Mouse (Mus musculus): ENCODE measurements around the gene Hist1h4a. TPM values are rescaled to one million over a fixed set of nuclear protein-coding genes. Genes with fewer than 3 reads are reported as not detected.

The Hist1h4a gene
- not detected for polyA plus RNA-seq (2017; shearing (Covaris generic))

DNA sequence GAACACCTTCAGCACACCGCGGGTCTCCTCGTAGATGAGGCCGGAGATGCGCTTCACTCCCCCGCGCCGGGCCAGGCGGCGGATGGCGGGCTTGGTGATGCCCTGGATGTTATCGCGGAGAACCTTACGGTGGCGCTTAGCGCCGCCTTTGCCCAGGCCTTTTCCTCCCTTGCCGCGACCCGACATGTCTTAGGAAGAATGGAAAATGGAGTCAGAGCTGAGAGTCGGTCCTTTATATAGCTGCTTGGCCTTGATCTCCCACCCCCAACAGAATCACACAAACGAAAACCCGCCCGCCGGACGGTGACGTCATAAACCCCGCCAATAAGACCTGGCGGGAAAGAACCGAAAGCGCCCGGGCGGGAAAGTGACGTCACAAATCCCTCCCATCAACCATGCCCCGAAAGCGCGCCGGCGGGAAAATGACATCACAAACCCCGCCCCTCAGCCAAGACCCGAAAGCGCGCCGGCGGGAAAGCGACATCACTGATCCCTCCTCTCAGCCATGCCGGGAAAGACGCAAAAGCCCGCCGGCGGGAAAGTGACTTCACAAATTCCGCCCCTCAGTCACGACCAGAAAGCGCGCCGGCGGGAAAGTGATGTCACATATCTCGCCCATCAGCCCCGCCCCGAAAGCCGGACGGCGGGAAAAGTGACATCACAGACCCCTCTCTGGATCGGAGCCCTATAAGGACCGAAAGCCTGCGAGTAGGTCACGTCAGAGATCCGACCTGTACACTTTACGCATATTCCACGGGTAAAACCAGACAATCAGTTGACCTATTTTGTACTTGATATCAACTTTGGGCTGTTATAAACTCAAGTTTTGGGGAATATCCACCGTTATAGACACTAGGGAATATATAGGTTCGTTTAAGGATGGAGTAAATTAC, at the start of gene Hist1h4a:
Hist1h4a (minus strand) TSS at position 259 of the 893 bp plus-strand sequence.

DNA sequence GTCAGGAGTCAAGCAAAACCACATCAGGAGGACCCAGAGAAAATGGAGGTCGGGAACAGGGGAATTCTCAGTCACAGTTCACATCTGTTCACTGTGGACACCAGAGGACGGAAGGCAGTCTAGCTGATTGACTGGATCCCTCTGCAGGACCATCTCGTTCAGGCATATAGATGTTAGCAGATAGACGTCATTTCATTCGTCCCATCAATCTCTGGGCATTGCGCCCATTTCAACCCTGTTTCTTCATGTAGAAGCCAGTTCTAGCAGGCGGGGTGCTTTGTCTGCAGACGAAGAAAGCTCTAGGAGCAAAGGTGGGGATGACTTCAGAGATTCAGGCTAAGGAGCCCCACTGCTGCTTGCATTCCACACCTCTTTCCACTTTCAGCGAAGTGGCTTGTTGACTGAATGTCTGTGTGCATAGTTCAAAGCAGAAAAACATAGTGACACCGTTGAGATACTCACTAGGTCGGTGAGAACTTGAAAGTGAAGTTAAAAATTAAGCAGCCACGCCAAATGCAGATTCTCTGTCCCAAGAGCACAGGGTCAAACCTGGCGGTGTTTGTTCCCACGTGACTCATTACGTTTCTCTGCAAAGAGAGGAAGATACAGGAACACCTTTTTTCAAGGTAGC, 45.5 kb upstream of the Hist1h4a start, which contains the start of gene Slc17a2:
Slc17a2 (plus strand) TSS at position 572 of the 631 bp plus-strand sequence.

DNA sequence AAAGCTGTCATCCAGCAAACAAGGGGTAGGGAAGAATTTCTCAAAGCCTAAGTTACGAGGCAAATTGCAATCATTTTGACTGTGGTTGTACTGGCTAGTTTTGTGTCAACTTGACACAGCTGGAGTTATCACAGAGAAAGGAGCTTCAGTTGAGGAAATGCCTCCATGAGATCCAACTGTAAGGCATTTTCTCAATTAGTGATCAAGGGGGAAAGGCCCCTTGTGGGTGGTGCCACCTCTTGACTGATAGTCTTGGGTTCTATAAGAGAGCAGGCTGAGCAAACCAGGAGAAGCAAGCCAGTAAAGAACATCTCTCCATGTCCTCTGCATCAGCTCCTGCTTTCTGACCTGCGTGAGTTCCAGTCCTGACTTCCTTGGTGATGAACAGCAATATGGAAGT, 8.6 kb upstream of the Hist1h4a start, which contains the start of gene Trim38:
Trim38 (plus strand) TSS at position 301 of the 400 bp plus-strand sequence.

GRCm38 (mm10) chr13:23763586-23764323, 2.7 kb upstream of the Hist1h4a start, which contains the start of gene Hist1h1a:
Gene Hist1h1a, plus strand, starts transcription at chr13:23763666.

DNA sequence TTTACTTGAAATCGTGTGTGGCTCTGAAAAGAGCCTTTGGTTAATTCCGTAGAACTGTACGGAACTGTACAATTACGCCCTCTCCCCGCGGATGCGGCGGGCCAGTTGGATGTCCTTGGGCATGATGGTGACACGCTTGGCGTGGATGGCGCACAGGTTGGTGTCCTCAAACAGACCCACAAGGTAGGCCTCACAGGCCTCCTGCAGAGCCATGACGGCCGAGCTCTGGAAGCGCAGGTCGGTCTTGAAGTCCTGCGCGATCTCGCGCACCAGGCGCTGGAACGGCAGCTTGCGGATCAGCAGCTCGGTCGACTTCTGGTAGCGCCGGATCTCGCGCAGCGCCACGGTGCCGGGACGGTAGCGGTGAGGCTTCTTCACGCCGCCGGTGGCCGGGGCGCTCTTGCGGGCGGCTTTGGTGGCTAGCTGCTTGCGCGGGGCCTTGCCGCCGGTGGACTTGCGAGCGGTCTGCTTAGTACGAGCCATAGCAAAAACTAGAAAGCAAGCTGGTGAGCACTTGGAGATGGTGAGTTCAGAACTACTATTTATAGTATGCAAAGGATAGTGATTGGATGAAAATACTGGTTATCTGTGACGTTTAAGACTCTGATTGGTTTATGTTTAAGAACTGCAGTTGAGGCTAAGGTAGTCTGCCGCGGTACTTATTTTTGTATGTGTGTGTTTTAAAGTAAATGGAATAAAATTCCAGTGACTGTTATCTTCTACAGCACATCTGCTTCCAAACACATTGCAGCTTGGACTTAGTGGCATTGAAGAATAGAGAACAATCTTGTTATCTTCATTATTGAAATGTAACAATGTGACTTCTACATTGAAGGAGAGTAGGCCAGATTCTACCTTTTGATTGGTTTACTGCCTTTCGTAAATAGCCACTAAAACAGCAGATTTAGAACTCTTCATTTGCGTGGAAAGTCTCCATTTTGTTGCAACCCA, 1.1 kb upstream of the Hist1h4a start, which contains the start of gene Hist1h3a:
Hist1h3a (minus strand) TSS at position 516 of the 951 bp plus-strand sequence.

DNA sequence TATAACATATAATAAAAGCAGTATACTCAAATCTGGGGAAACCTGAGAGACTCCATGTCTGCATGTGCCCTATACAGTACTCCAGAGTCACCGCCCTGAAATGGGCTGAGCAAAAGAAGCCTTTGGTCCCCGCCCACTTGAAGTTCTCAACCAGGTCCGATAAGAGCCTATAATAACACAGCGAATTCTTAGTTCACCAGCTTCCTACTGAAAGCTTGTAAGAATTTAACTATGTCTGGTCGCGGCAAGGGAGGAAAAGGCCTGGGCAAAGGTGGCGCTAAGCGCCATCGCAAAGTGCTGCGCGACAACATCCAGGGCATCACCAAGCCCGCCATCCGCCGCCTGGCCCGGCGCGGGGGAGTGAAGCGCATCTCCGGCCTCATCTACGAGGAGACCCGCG, 4.2 kb downstream of the Hist1h4a start, which contains the start of gene Hist1h4b:
Hist1h4b (plus strand) TSS at position 224 of the 400 bp plus-strand sequence.

GRCm38 (mm10) chr13:23752067-23752741, 8.8 kb downstream of the Hist1h4a start, which contains the start of gene Hist1h3b:
Gene Hist1h3b, plus strand, starts transcription at chr13:23752267.

DNA sequence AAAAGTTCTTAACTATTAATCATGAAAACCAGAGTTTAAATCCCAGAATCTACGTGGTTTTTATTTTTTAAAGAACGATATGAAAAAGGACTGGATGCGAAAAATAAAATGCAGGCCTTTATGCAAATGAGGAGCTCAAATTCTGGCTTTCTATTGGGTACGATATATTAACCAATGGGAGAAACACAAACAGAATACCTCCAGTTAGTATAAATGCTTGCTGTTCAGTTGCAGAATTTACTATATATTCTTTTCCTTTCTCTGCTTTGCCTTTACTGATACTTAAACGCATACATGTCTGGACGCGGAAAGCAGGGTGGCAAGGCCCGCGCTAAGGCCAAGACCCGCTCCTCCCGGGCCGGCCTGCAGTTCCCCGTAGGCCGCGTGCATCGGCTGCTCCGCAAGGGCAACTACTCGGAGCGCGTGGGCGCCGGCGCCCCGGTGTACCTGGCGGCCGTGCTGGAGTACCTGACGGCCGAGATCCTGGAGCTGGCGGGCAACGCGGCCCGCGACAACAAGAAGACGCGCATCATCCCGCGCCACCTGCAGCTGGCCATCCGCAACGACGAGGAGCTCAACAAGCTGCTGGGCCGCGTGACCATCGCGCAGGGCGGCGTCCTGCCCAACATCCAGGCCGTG, 10.1 kb downstream of the Hist1h4a start, which contains the start of gene Hist1h2ab:
Hist1h2ab (plus strand) TSS at position 288 of the 639 bp plus-strand sequence.

DNA sequence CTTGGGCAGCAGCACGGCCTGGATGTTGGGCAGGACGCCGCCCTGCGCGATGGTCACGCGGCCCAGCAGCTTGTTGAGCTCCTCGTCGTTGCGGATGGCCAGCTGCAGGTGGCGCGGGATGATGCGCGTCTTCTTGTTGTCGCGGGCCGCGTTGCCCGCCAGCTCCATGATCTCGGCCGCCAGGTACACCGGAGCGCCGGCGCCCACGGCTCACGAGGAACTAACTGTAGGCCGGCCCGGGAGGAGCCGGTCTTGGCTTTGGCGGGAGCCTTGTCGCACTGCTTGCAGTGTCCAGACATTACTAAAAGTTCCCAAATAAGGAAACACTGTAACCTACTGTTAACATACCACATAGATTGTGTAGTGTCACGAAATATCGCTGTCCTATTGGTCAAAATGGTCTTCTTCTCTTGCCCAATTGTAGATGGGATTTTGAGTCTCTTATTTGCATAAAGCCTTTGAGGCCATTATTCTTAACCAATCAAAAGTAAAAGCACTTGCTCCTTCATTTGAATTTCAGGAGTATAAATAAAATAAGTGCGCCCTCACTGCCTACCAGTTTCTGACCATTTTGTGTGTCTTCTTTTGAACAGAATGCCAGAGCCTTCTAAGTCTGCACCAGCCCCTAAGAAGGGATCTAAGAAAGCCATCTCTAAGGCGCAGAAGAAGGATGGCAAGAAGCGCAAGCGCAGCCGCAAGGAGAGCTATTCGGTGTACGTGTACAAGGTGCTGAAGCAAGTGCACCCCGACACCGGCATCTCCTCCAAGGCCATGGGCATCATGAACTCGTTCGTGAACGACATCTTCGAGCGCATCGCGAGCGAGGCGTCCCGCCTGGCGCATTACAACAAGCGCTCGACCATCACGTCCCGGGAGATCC, 14.6 kb downstream of the Hist1h4a start, which contains the start of gene Hist1h2bb:
Hist1h2bb (plus strand) TSS at position 534 of the 880 bp plus-strand sequence.

GRCm38 (mm10) chr13:23745381-23746161, 15.5 kb downstream of the Hist1h4a start, which contains the start of gene Hist1h3c:
Gene Hist1h3c, minus strand, starts transcription at chr13:23745602.

GRCm38 (mm10) chr13:23738677-23739068, 22.4 kb downstream of the Hist1h4a start, which contains the start of gene Hist1h1c:
Gene Hist1h1c, plus strand, starts transcription at chr13:23738808.

Other genes with a start within 250 kb of the Hist1h4a start
- gene Hist1h4h, start 230.2 kb downstream of the Hist1h4a start, polyA plus RNA-seq (2017; shearing (Covaris generic)): 4.6 TPM
- not detected for gene Hist1h2af, start 227.3 kb downstream of the Hist1h4a start, polyA plus RNA-seq (2017; shearing (Covaris generic))
- gene Hist1h3g, start 225.8 kb downstream of the Hist1h4a start, polyA plus RNA-seq (2017; shearing (Covaris generic)): not detected
- gene Hist1h2bh, start 217.8 kb downstream of the Hist1h4a start, polyA plus RNA-seq (2017; shearing (Covaris generic)): 0.29 TPM
- 0.24 TPM for gene Hist1h3f, start 217.2 kb downstream of the Hist1h4a start, polyA plus RNA-seq (2017; shearing (Covaris generic))
- not detected for gene Hist1h4f, start 209.6 kb downstream of the Hist1h4a start, polyA plus RNA-seq (2017; shearing (Covaris generic))
- gene Hist1h1d, start 208.0 kb downstream of the Hist1h4a start, polyA plus RNA-seq (2017; shearing (Covaris generic)): 0.40 TPM
- 0.90 TPM for gene Hist1h3e, start 198.9 kb downstream of the Hist1h4a start, polyA plus RNA-seq (2017; shearing (Covaris generic))
- gene Hist1h2ae, start 190.0 kb downstream of the Hist1h4a start, polyA plus RNA-seq (2017; shearing (Covaris generic)): 1.6 TPM
- gene Hist1h2bg, start 189.8 kb downstream of the Hist1h4a start, polyA plus RNA-seq (2017; shearing (Covaris generic)): 2.2 TPM
- gene Hist1h2bf, start 187.0 kb downstream of the Hist1h4a start, polyA plus RNA-seq (2017; shearing (Covaris generic)): 1.3 TPM
- not detected for gene Hist1h2ad, start 186.8 kb downstream of the Hist1h4a start, polyA plus RNA-seq (2017; shearing (Covaris generic))
- not detected for gene Hist1h3d, start 185.5 kb downstream of the Hist1h4a start, polyA plus RNA-seq (2017; shearing (Covaris generic))
- 32.4 TPM for gene Hist1h4d, start 179.6 kb downstream of the Hist1h4a start, polyA plus RNA-seq (2017; shearing (Covaris generic))
- 5.6 TPM for gene Hist1h2be, start 140.1 kb downstream of the Hist1h4a start, polyA plus RNA-seq (2017; shearing (Covaris generic))
- gene Hist1h1e, start 138.7 kb downstream of the Hist1h4a start, polyA plus RNA-seq (2017; shearing (Covaris generic)): 16.6 TPM
- gene Hist1h2ac, start 77.3 kb downstream of the Hist1h4a start, polyA plus RNA-seq (2017; shearing (Covaris generic)): 0.23 TPM
- 8.8 TPM for gene Hist1h2bc, start 77.0 kb downstream of the Hist1h4a start, polyA plus RNA-seq (2017; shearing (Covaris generic))
- not detected for gene Hist1h1t, start 65.4 kb downstream of the Hist1h4a start, polyA plus RNA-seq (2017; shearing (Covaris generic))
- gene Hist1h4c, start 62.8 kb downstream of the Hist1h4a start, polyA plus RNA-seq (2017; shearing (Covaris generic)): 2.7 TPM
- 2.8 TPM for gene Hfe, start 50.4 kb downstream of the Hist1h4a start, polyA plus RNA-seq (2017; shearing (Covaris generic))
- 17.4 TPM for gene Hist1h1c, start 22.4 kb downstream of the Hist1h4a start, polyA plus RNA-seq (2017; shearing (Covaris generic))
- gene Hist1h3c, start 15.6 kb downstream of the Hist1h4a start, polyA plus RNA-seq (2017; shearing (Covaris generic)): 0.50 TPM
- 2.5 TPM for gene Hist1h2bb, start 14.5 kb downstream of the Hist1h4a start, polyA plus RNA-seq (2017; shearing (Covaris generic))
- gene Hist1h2ab, start 10.1 kb downstream of the Hist1h4a start, polyA plus RNA-seq (2017; shearing (Covaris generic)): 0.79 TPM
- gene Hist1h3b, start 9.0 kb downstream of the Hist1h4a start, polyA plus RNA-seq (2017; shearing (Covaris generic)): not detected
- 11.3 TPM for gene Hist1h4b, start 4.2 kb downstream of the Hist1h4a start, polyA plus RNA-seq (2017; shearing (Covaris generic))
- 1.9 TPM for gene Hist1h3a, start 1.2 kb upstream of the Hist1h4a start, polyA plus RNA-seq (2017; shearing (Covaris generic))
- gene Hist1h1a, start 2.4 kb upstream of the Hist1h4a start, polyA plus RNA-seq (2017; shearing (Covaris generic)): 0.95 TPM
- not detected for gene Trim38, start 8.7 kb upstream of the Hist1h4a start, polyA plus RNA-seq (2017; shearing (Covaris generic))
- gene Slc17a2, start 45.8 kb upstream of the Hist1h4a start, polyA plus RNA-seq (2017; shearing (Covaris generic)): not detected
- gene Slc17a3, start 78.2 kb upstream of the Hist1h4a start, polyA plus RNA-seq (2017; shearing (Covaris generic)): not detected
- gene Slc17a1, start 106.5 kb upstream of the Hist1h4a start, polyA plus RNA-seq (2017; shearing (Covaris generic)): not detected
- not detected for gene Slc17a4, start 153.8 kb upstream of the Hist1h4a start, polyA plus RNA-seq (2017; shearing (Covaris generic))
- gene Hist1h2ba, start 172.9 kb upstream of the Hist1h4a start, polyA plus RNA-seq (2017; shearing (Covaris generic)): not detected
- gene Hist1h2aa, start 173.2 kb upstream of the Hist1h4a start, polyA plus RNA-seq (2017; shearing (Covaris generic)): not detected
- gene Scgn, start 230.0 kb upstream of the Hist1h4a start, polyA plus RNA-seq (2017; shearing (Covaris generic)): not detected

All from inflammation-experienced regulatory T-cells, adult 16 weeks (primary cell).